In genomic region chr1:161967936-161968335, GRCm38 (mm10) we compare ENCODE assay signal across 28 mouse cellular contexts. TPM values are rescaled to one million over a fixed set of nuclear protein-coding genes. Genes with fewer than 3 reads are reported as not detected.
"Had no signal": no experiment of that assay in that cellular context is flagged by ENCODE, and none has a peak within 500 bp of the region (broad histone marks: within the 10 kb centered on the region; RNA-seq: fewer than 3 reads in every experiment).

No protein-coding gene starts in this region.

- H3K27me3 ChIP-seq: limb, embryonic 12.5 days; limb, embryonic 15.5 days; neural tube, embryonic 12.5 days; neural tube, embryonic 15.5 days; stomach, embryonic 15.5 days had no signal

- DNase-seq: kidney, adult 8-10 months; kidney, postnatal 14 days; kidney, postnatal 4 days; layer of hippocampus, postnatal 36 days; liver, postnatal 0 days; lung, postnatal 10 days; lung, postnatal 4 days; midbrain, embryonic 14.5 days; right cerebral cortex, adult 18-20 months; right cerebral cortex, postnatal 14 days; right cerebral cortex, postnatal 4 days; thymus, postnatal 25 days had no signal

- H3K27ac ChIP-seq: left cerebral cortex, adult 2 months; limb, embryonic 12.5 days; liver, embryonic 14.5 days; neural tube, embryonic 12.5 days; stomach, embryonic 15.5 days had no signal

- H3K9ac ChIP-seq: limb, embryonic 12.5 days; limb, embryonic 15.5 days; lung, embryonic 14.5 days; neural tube, embryonic 12.5 days; stomach, embryonic 15.5 days had no signal

- H3K36me3 ChIP-seq: neural tube, embryonic 15.5 days; stomach, embryonic 15.5 days had no signal

- H3K9me3 ChIP-seq: limb, embryonic 12.5 days; limb, embryonic 15.5 days; neural tube, embryonic 12.5 days; neural tube, embryonic 15.5 days; stomach, embryonic 15.5 days had no signal

RNA-seq across cellular contexts. Expression of gene 4930558K02Rik, which starts 11.5 kb away (rescaled TPM):
- total RNA-seq: layer of hippocampus, adult 8-10 months; layer of hippocampus, postnatal 36 days; left cerebral cortex, adult 2 months; left cerebral cortex, postnatal 10 days; left cerebral cortex, postnatal 36 days; megakaryocyte progenitor cell, adult 5-6 weeks; midbrain, postnatal 0 days had no signal
- polyA plus RNA-seq: kidney, embryonic 16.5 days; limb, embryonic 12.5 days; limb, embryonic 15.5 days; liver, embryonic 11.5 days; liver, embryonic 14.5 days; liver, postnatal 0 days; lung, embryonic 14.5 days; midbrain, embryonic 11.5 days; midbrain, embryonic 14.5 days; neural tube, embryonic 12.5 days; stomach, embryonic 15.5 days had no signal
